Mouse (Mus musculus) hindbrain, embryonic 12.5 days (tissue): ENCODE measurements around the gene Omp. TPM values are rescaled to one million over a fixed set of nuclear protein-coding genes. Genes with fewer than 3 reads are reported as not detected.
A peak's percentile ranks its signal among the peaks of the same experiment; 100 is the strongest.
"Not testable (repeated sequence)": the region's sequence is repeated elsewhere in the genome, so short reads cannot be mapped to it uniquely, and the experiment has no call there.

Experiments used
- ATAC-seq: fragments of 200-750 bp; cut with Nextera tagmentation; 2 replicates; pipeline ENCODE4 v1.8.0; 2017; ENCODE audit warnings: moderate TSS enrichment; ENCODE audit not compliant: low FRiP score
- H3K27ac ChIP-seq: fragments of 300-500 bp; sonication (generic); 2 replicates; pipeline ENCODE4 v1.5.1; 2016; ENCODE audit warnings: mild to moderate bottlenecking
- H3K27me3 ChIP-seq: fragments of 300-500 bp; sonication (generic); 2 replicates; pipeline ENCODE4 v1.6.1; 2016; ENCODE audit warnings: mild to moderate bottlenecking
- H3K36me3 ChIP-seq: fragments of 300-500 bp; sonication (generic); 2 replicates; pipeline ENCODE4 v1.6.1; 2016; ENCODE audit warnings: mild to moderate bottlenecking
- H3K4me1 ChIP-seq: fragments of 300-500 bp; sonication (generic); 2 replicates; pipeline ENCODE4 v1.6.1; 2016
- H3K4me2 ChIP-seq: fragments of 300-500 bp; sonication (generic); replicated peaks from 2 replicates; pipeline ENCODE4 v1.6.1; 2016; ENCODE audit warnings: mild to moderate bottlenecking
- H3K4me3 ChIP-seq: fragments of 300-500 bp; sonication (generic); 2 replicates; pipeline ENCODE4 v1.5.1; 2016; ENCODE audit warnings: mild to moderate bottlenecking
- H3K9ac ChIP-seq: fragments of 300-500 bp; sonication (generic); 2 replicates; pipeline ENCODE4 v1.6.1; 2016; ENCODE audit warnings: mild to moderate bottlenecking, moderate library complexity
- H3K9me3 ChIP-seq: fragments of 300-500 bp; sonication (generic); replicated peaks from 2 replicates; pipeline ENCODE4 v1.6.1; 2016; ENCODE audit warnings: mild to moderate bottlenecking
- WGBS: fragments of 180-500 bp; shearing (Covaris S2); methylation state at CpG from one replicate; pipeline ENCODE4 v1.1.7; 2016; 5-methylcytosine and 5-hydroxymethylcytosine counted together
- polyA plus RNA-seq: library from polyadenylated mRNA; unstranded; fragments of >200 nt; fragmentation: Nextera tagmentation; extraction: Ambion mirVana; gene quantifications from 2 replicates; pipeline ENCODE4 v1.2.1, GENCODE M21; 2016

Omp gene
- polyA plus RNA-seq, result 0.28 and 0.73 TPM in 2 replicates

DNA sequence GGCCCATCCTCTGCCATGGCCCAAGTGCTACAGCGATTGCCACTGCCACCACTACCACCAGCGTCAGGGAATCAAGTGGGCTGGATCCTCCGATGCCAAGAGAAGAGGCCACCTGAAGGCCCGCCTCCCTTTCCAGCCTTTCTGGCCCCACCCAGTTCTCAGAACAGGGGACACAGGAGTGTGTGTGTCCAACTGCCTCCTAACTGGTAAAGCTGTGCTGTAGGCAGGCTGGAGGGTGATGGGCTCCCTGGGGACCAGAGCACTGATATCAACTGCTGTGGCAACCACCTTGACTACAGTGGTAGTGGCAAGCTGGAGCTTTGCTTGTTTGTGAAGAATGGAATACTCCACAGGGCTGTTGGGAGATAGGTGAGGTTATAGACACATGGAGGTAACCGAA, at the start of gene Omp:
Gene Omp (minus strand): TSS at position 101 of the 400 bp plus-strand sequence.
- WGBS, result 93% methylated on average over 5 of the region's 5 CpGs
- no peak within 1 kb of the TSS for H3K4me3 ChIP-seq
- 0 out of 2 replicates have a peak, but pooled peaks cover 4% of the 10 kb centered on the region for H3K36me3 ChIP-seq
- no peak within 1 kb of the TSS for H3K4me2 ChIP-seq
- peaks cover 37% of the 10 kb centered on the region for H3K4me1 ChIP-seq
- no peaks in the 10 kb centered on the region for H3K9me3 ChIP-seq
- H3K9ac ChIP-seq, result no peak within 1 kb of the TSS
- no peak within 1 kb of the TSS for H3K27ac ChIP-seq
- peaks cover 13% of the 10 kb centered on the region; the same call in 1 of the 2 replicates for H3K27me3 ChIP-seq
- ATAC-seq, result no peak

DNA sequence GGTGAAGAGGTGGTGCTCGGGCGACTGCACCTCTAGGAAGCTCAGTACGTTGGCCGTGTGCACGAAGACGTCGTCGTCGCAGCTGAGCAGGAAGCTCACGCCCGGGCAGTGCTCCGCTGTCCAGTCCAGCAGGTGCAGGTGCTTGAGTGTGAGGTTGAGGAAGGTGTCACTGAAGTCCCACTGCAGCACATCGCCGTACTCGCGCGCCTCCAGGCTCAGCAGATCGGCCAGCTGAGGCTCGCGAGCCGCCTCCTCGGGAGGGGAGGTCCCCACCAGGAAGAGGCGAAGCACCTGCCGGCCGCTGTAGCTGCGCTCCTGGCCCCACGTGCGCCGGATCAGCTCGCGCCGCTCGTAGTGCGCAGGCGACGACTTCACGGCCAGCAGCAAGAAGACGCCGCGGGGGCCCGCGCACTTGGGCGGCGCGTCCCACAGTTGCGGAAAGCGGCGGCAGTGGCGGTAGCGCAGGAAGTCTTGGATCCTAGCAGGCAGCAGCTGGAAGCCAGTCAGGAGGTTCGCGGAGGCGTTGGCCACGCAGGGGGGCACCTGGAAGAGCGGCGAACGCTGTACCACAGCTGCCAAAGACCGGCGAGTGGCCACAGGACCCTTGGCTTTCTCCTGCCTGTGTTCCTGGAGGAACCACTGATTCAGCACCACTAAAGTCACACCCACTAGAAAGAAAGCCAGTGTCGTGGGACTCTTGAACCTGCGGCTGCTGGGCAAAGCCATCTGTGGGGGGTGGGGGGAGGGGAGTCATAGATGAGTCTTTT, 48.9 kb upstream of the Omp start:
- Histone ChIP-seq H3K4me3 (peak overlapping the region; percentile 46), H3K27me3 (peaks cover 71% of the 10 kb centered on the region), H3K4me1 (peaks cover 16% of the 10 kb centered on the region), H3K9ac (peak overlapping the region; percentile 41), H3K4me2 (peak overlapping the region; percentile 89), H3K27ac (no peak overlapping the region), H3K9me3 (no peaks in the 10 kb centered on the region), H3K36me3 (no peaks in the 10 kb centered on the region)
- 2% methylated on average over 61 of the region's 61 CpGs for WGBS
- peak; percentile 64 for ATAC-seq

DNA sequence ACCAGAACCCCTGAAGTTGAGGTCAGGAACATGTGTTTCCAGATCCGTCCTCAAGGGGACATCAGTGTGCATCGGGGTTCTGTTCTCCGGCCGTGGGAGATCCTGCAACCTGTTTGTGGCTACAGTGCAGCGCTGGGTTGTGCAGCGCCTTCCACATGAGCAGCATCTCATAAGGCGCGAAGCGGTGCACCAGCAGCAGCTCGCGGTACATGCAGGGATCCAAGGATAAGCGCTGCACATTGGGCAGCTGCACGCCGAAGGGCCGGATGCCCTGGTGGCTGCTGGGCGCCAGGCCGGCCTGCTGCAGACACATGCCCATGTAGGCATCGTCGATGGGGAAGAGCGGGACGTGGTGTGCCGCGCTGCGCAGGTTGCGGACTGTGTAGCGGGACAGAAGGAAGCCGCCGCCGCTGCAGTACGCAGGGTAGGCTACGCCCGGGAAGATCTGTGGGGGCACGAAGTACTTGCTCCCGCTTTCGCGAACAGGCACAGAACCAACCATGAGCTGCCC, 48.3 kb upstream of the Omp start:
- H3K27me3 ChIP-seq, result peaks cover 77% of the 10 kb centered on the region
- ATAC-seq, result peak; percentile 51
- WGBS, result 5% methylated on average over 36 of the region's 36 CpGs

DNA sequence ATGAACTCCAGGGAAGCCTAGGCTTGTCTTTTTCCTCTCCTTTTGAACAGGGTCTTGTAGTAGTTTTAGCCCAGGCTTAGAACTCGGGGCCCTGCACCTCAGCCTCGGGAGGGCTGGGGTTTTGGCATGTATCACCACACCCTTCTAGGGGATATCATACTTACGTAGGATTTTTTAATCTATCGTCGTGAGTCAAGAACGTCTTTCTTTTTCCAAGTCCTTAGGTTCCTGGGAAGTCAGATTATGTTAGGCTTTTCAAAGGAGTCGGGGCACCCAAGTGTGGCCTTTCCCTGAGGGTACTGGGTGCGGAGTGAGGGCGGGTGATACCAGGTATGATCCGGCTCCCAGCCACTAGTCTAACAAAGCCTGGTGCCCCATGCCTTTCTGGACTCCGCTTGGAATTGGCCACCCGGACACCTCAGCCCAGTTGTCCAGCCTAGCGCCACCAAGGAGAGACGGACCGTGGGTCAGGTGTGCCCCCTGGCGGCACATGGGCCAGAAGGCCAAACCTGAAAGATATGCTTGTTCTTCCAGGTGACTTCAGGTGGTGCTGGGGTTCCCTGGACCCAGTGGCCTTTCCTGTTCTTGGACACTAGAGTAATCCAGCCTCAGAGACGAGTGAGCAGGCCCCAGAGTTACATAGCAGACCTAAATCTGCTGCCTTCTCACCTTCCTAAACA, 46.4 kb upstream of the Omp start:
- Histone ChIP-seq H3K27ac (no peak overlapping the region), H3K36me3 (no peaks in the 10 kb centered on the region), H3K9me3 (no peaks in the 10 kb centered on the region), H3K4me1 (peaks cover 21% of the 10 kb centered on the region), H3K4me2 (no peak overlapping the region), H3K9ac (no peak overlapping the region), H3K4me3 (no peak overlapping the region), H3K27me3 (peaks cover 72% of the 10 kb centered on the region)
- ATAC-seq, result no peak
- 65% methylated on average over 17 of the region's 17 CpGs for WGBS

More for the DNA sequence above, 48.3 kb upstream of the Omp start:
- Histone ChIP-seq H3K9me3 (no peaks in the 10 kb centered on the region), H3K27ac (no peak overlapping the region), H3K4me1 (peaks cover 16% of the 10 kb centered on the region), H3K36me3 (no peaks in the 10 kb centered on the region), H3K9ac (peak overlapping the region; percentile 41), H3K4me3 (peak overlapping the region; percentile 46), H3K4me2 (peak overlapping the region; percentile 89)

DNA sequence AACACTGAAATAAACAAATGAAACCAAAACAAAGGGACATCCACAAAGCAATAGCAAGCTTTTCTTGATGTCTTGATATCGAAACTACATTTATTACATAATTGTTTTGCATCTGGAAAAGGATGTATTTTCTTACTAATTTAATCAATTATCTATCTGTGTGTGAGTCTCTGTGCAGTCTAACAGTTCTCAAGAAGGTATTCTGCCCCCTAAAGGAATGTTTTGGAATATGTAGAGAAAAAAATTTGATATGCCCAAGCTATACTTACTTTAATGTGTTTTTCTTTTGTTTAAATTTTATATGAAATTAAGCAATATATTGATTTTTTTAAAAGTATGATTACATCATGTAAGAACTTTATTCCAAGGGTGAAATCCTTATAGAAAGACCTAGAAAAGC, 45.3 kb upstream of the Omp start:
- Histone ChIP-seq H3K9ac (no peak overlapping the region), H3K4me3 (no peak overlapping the region), H3K9me3 (no peaks in the 10 kb centered on the region), H3K27me3 (peaks cover 61% of the 10 kb centered on the region), H3K4me1 (peaks cover 29% of the 10 kb centered on the region), H3K27ac (no peak overlapping the region), H3K4me2 (no peak overlapping the region), H3K36me3 (no peaks in the 10 kb centered on the region)
- WGBS, result 79% methylated on average over 1 of the region's 1 CpGs
- ATAC-seq, result no peak

DNA sequence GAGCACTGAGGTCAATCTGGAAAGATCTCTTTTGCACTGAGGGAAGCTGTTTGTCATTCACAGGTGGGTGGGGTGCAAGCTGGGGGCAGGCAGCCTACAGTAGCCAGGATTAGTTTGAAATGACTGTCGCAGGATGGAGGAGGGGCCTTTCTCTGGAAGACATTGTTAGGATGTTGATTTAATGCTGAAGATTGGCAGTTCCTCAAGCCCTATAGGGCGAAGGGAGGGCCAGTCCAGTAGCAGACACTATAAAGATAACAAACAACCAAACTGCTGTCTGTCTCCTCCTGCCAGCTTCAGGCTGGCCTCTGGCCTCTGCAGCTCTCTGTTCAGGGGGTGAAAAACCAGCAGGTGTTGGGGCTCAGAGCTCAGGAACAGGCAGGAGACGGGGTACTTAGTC, 44.4 kb upstream of the Omp start:
- Histone ChIP-seq H3K4me3 (no peak overlapping the region), H3K4me1 (peaks cover 37% of the 10 kb centered on the region), H3K27me3 (peaks cover 53% of the 10 kb centered on the region), H3K9me3 (no peaks in the 10 kb centered on the region), H3K9ac (no peak overlapping the region), H3K4me2 (no peak overlapping the region), H3K36me3 (no peaks in the 10 kb centered on the region), H3K27ac (no peak overlapping the region)
- ATAC-seq, result no peak
- WGBS, result 43% methylated on average over 3 of the region's 3 CpGs

DNA sequence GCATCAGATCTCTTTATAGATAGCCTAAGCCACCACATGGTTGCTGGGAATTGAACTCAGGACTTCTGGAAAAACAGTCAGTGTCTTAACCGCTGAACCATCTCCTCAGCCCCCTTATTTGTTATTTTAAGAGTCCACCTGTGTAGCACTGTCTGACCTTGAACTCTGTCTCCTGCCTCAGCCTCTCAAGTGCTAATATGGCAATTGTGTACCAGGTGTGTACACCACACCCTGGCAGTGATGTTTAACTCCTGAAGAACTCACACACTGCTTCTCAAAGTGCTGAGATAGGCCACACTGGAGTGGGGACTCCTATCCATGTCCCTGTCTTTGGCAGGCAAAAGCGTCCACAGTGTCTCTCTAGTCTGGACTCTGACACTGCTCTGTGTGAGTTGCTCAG, 43.4 kb upstream of the Omp start:
- H3K9me3 ChIP-seq, result no peaks in the 10 kb centered on the region
- no peak for ATAC-seq
- 87% methylated on average over 2 of the region's 2 CpGs for WGBS
- peaks cover 42% of the 10 kb centered on the region for H3K27me3 ChIP-seq
- H3K36me3 ChIP-seq, result no peaks in the 10 kb centered on the region
- peaks cover 28% of the 10 kb centered on the region for H3K4me1 ChIP-seq
- H3K4me2 ChIP-seq, result no peak overlapping the region
- no peak overlapping the region for H3K4me3 ChIP-seq
- H3K27ac ChIP-seq, result no peak overlapping the region
- H3K9ac ChIP-seq, result no peak overlapping the region

DNA sequence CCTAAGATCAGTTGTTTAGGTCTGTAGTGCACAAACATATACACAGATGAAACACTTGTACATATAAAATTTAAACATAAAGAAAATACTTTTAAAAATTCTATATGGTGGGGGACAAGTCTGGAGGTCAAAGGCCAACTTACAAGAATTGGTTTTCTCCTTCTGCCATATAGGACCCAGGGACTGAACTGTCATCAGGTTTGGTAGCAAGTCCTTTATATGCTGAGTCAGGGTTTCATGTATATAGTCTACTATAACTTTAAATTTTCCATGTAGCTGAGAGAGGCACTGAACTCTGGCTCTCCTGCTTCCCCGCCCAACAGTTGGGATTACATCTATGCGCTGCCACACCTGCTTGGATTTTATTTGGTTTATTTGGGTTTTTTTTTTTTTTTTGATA, 42.9 kb upstream of the Omp start:
- Histone ChIP-seq H3K9ac (no peak overlapping the region), H3K4me1 (peaks cover 23% of the 10 kb centered on the region), H3K27ac (no peak overlapping the region), H3K27me3 (peaks cover 38% of the 10 kb centered on the region), H3K4me3 (no peak overlapping the region), H3K36me3 (no peaks in the 10 kb centered on the region), H3K4me2 (no peak overlapping the region), H3K9me3 (no peaks in the 10 kb centered on the region)
- WGBS, result 100% methylated on average over 2 of the region's 2 CpGs
- no peak for ATAC-seq

DNA sequence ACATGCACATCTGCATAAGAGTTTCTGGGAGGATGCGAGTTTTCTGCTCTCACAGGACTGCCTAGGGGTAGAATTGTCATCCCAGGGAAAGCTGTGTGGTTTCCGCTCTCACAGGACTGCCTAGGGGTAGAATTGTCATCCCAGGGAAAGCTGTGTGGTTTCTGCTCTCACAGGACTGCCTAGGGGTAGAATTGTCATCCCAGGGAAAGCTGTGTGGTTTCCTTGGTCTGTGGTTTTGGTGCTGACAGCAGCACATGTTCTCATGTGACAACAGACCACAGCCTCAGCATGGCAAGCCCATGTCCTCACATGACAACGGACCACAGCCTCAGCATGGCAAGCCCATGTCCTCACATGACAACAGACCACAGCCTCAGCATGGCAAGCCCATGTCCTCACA, 42.0 kb upstream of the Omp start:
- ATAC-seq, H3K9ac ChIP-seq, H3K9me3 ChIP-seq, H3K36me3 ChIP-seq, H3K4me2 ChIP-seq, H3K4me3 ChIP-seq: not testable (repeated sequence)
- peaks cover 21% of the 10 kb centered on the region for H3K4me1 ChIP-seq
- peaks cover 29% of the 10 kb centered on the region for H3K27me3 ChIP-seq
- H3K27ac ChIP-seq, result peak overlapping the region; percentile 62
- 61% methylated on average over 3 of the region's 3 CpGs for WGBS

DNA sequence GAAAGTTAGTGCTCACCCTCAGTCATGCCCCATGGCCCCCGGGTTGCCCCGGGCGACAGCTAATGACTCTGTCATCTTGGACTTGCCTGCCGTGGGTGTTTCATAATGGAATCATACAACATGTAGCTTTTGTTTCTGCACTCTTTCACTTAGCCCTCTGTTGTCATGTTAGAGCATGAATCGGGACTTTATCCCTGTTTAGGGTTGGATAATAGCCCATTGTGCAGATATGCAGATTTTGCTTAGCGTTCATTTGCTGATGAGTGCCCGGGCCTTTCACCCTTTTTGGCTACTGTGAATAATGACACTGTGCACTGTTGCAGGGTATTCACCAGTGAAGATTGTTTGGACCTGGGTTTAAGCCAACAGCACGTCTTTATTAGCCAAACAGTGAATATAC, 41.3 kb upstream of the Omp start:
- Histone ChIP-seq H3K9ac (no peak overlapping the region), H3K27ac (no peak overlapping the region), H3K36me3 (no peaks in the 10 kb centered on the region), H3K4me2 (no peak overlapping the region), H3K4me3 (no peak overlapping the region), H3K4me1 (peaks cover 21% of the 10 kb centered on the region), H3K27me3 (peaks cover 22% of the 10 kb centered on the region), H3K9me3 (no peaks in the 10 kb centered on the region)
- peak; percentile 89 for ATAC-seq
- 32% methylated on average over 8 of the region's 8 CpGs for WGBS

DNA sequence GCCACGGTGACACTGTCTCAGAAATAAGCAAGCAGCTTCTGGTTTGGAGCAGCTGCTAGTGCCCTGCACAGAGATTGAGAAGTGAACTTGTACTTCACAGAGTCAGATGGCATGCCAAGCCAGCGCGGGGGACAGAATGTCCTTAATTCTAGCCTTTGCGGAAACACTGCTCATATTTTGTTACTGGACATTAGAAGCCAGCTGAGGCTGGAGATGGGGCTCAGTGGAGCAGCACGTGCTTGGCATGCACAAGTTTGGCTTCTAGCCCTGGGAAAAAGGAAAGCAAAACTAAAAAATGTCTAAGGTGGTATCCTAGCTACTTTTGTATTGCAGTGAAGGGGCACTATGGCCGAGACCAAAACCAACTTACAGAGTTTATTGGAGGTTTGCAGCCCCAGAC, 40.0 kb upstream of the Omp start:
- no peaks in the 10 kb centered on the region for H3K36me3 ChIP-seq
- 71% methylated on average over 6 of the region's 6 CpGs for WGBS
- peaks cover 22% of the 10 kb centered on the region for H3K27me3 ChIP-seq
- H3K4me1 ChIP-seq, result peaks cover 21% of the 10 kb centered on the region
- no peaks in the 10 kb centered on the region for H3K9me3 ChIP-seq
- H3K4me2 ChIP-seq, result no peak overlapping the region
- H3K4me3 ChIP-seq, result no peak overlapping the region
- ATAC-seq, result no peak
- H3K9ac ChIP-seq, result no peak overlapping the region
- peak overlapping the region; percentile 68 for H3K27ac ChIP-seq

DNA sequence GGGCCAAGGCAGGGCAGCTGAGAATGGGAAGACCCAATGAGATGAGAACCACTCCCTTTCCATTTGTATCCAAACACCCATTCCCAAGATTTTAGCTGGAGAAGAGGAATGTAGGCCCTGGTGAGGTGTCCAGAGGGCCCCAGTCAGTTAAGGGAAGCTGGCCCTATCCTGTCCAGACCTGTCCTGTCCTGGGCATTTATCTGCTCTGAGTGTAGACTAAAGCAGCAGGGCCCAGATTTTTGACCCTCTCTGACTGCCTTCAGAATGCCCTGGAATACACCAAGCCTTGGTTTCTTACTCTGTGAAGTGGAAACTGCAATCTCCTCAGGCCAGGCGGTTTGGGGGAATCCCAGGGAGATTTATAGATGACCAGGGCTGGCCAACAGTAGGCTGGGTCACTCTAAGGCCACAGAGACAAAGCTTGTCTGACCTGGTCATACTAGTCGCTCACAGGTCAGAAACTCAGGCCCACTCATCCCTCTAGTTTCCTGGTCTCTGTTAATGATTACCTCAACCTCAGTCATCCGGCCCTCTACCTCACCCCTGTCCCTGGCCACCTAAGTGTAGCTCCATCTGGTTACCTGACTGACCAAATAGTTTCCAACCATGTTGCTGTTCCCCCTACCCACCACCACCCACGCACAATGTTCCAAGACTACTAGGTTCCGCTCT, 33.4 kb upstream of the Omp start:
- H3K27ac ChIP-seq, result no peak overlapping the region
- no peaks in the 10 kb centered on the region for H3K36me3 ChIP-seq
- peaks cover 37% of the 10 kb centered on the region for H3K27me3 ChIP-seq
- peak overlapping the region; percentile 69; the same call in 1 of the 2 replicates for H3K9ac ChIP-seq
- H3K4me3 ChIP-seq, result peak overlapping the region; percentile 77
- ATAC-seq, result 0 out of 2 replicates have a peak, but pooled peaks have one; percentile 21
- WGBS, result 87% methylated on average over 5 of the region's 5 CpGs
- peak overlapping the region; percentile 77 for H3K4me2 ChIP-seq
- H3K4me1 ChIP-seq, result peaks cover 21% of the 10 kb centered on the region
- H3K9me3 ChIP-seq, result no peaks in the 10 kb centered on the region
